Mouse (Mus musculus): ENCODE measurements around the gene Rheb.
"Not testable (repeated sequence)": the region's sequence is repeated elsewhere in the genome, so short reads cannot be mapped to it uniquely, and the experiment has no call there.

The Rheb gene

DNA sequence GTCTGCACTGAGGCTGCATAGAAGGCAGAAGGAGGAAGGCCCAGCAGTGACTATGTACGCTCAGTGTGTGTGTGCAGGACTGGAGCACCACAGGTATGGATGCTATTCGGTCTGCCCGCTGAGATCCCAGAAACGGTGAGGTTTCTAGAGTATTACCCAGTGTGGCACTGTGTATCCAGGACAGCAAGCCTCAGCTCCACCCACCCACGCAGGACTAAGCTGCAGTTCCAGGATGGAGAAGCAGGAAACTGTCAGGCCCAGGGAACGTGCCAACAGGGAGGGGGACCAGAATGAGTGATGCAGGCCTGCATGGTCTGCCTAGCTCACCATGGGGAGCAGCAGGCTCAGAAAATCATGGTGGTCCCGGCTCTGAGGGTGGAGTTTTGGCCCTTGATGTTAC is 49.5 kb downstream of the Rheb start:
- no peak for DNase-seq (ENCODE audit: low read depth, low spot score)

DNA sequence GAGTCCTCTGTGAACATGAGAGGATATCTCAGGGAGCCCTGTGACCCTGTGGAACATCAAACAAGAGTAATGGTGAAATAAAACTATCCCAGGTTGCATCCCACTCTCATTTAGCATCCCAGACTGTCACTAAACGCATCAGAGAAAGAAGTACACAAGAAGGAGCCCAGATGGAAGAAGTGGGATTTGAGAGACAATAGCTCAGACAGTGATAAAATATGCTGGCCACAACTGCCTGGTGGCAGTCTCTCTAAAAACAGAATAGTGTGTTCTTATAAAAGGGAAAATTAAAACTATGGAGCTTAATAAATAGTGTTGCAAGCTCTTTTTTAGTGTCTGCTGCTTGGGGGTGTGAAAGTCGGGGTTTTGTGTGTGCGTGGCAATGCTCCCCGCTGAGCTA is 59.5 kb downstream of the Rheb start:
- no peak for DNase-seq (ENCODE audit: low read depth, low spot score)

DNA sequence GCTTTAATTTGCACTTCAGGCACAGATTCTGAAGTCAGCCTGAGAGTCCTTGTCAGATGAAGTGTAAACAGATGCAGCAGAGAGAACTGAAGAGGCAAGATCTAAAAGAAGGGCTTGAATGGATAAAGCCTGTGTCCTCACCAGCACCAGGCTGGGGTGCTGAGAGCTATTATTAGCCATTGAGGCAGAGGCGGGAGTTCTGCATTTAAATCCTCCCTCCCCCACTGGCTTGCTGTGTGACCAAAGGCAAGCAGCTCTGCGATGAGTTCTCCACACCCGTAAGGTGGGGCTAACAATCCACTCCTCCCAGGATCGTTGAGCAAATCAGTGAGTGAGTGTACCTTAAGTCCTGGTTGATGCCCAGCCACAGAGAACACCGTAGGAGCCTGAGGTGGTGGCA is 61.4 kb downstream of the Rheb start:
- peak; percentile 64 for DNase-seq (ENCODE audit: low read depth, low spot score)

DNA sequence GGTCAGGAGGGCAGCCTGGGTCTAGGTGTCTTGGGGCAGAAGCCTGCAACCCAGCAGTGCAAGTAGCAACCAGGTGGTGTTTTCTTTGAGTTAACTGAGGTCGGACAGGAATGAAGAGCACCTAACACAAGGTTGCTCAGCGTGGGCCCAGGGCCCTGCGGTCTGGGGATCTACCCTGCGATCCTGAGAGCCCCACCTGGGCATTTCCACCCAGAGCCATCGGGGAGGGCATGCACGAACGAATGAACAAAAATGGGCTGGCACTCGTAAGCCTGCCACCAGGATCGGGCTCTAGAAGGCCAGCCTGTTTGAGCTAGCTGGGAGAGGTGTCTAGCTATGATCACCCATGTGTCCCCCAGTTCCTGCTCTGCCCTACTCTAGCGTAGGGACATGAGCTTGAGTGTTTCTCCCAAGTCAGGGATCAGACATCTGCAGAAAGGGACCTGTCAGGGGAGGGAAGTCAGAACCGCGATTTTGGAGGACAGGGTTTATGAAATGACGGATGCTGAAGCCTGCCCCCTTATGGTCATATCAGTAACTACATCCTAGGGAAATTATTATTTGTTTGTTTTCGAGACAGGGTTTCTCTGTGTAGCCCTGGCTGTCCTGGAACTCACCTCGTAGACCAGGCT is 62.4 kb downstream of the Rheb start:
- peak; percentile 54 for DNase-seq (ENCODE audit: low read depth, low spot score)

DNA sequence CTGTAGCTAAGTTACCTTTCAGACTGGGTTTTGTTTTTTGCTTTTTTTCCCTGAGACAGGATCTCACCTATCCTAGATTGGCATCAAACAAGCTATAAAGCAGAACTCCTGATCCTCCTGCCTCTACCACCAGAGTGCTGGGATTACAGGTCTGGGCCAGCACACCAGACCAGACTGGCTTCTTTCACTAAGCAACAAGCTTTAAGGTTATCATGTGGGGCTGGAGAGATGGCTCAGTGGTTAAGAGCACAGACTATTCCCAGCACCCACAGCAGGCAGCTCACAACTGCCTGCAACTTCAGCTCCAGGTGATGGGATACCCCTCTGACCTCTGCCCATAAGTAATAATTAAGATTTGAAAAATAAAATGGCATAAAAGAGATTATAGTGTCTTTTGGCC is 63.1 kb downstream of the Rheb start:
- DNase-seq (ENCODE audit: low read depth, low spot score): no peak

DNA sequence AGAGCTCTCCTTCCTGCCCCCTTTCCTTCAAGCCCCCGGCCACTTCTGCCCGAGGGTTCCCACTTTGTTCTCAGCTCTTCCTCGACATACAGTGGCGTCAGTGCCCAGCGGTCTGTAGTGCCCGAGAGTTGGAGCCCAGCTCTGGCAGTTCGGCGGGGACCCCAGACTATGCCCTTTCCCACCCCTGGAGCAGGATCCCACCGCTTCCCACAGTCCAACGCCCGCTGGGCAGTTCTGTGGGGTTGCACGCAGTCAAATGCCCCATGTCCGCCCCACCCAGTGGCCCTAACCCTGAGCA is 63.6 kb downstream of the Rheb start:
- DNase-seq (ENCODE audit: low read depth, low spot score): no peak

DNA sequence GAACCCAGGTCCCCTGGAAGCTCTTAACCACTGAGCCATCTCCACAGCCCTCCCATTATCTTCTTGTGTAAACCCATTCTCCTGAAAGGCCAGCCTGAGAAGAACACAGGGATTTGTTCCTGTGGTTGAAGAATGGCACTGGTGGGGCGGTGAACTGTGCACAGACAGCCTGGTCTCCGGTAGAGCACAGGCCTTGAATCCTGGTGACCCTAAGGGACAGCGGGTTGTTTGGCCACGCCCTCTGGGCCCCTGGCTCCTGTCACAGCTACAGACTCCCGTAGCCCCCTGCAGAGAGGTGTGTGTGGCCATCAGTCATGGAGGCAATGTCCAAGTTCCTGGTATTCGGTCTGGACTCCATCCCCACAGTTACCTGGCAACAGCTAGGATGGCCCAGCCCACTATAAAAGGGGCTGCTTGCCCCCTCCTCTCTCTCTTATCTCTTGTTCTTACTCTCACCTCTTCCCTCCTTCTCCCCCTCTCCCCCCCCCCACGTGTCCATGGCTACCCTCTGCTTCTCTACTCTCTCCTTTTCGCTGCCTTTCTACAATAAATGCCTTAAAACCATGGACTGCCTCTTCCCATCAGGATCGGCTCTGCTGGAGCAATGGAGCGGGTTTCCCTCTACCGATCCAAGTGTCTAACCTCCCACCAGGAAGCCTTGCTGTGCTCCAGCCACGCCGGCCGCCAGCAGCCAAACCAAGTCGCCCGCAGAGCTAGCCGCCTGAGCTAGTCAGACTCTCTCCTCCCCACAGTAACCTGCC is 64.2 kb downstream of the Rheb start:
- peak; percentile 51 for DNase-seq (ENCODE audit: low read depth, low spot score)

DNA sequence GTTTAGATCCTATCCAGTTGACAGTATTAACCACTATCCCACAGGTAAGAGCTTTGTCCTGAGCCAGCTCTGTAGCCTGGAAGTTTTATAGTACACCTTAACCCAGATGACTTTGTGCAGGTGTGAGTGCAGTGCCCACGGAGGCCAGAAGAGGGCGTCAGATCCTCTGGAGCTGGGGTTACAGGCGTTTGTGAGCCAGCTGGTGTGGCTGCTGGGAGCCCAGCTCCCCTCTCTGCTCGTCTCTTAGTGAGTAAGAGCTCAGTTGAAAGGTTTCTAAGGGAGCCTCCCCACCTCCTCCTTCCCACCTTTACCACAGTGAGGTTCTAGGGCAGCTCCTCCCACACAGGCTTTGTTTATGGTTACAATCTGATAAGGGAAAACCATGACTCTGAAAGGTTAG is 65.7 kb downstream of the Rheb start:
- DNase-seq (ENCODE audit: low read depth, low spot score): no peak

DNA sequence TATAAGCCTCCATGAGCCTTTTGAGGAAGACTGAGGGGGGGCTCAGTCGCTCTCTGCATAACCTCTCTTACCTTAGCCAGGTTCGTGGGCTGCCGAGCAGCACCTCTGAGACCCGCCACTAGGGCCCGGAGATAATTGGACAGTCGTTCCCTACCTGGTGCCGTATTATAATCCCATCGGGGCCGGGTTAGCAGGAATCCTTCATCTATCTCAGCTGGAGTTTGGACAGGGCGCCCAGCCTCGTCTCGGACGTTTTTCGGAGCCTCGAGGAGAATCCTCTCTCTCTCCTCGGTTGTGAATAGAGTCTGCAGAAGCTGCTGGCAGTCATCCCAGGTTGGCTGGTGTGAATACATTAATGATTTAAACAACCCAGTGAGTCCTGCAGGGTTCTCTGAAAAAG is 67.9 kb downstream of the Rheb start:
- not testable (repeated sequence) for DNase-seq (ENCODE audit: low read depth, low spot score)

DNA sequence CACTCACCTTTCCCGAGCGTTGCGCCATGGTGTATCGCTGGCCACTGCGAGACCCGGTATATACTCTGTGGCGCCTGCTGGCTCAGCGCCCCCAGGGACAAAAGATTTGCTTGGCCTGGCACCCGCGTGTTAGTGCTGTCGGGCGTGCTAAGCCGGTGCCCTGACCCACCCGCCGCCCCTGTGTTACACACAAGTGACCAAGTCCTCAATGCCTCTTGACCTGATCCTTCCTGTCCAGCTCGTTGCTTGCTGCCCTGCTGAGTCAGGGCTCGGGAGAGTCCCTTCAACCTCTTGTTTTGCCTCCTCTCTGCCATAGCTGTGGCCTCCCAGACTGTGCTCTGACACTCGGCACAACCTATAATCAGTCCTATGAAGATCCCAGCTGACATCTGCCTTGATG is 84.6 kb downstream of the Rheb start, which contains the start of gene Crygn:
Gene Crygn (minus strand): TSS at position 193 of the 400 bp plus-strand sequence.
- peak; percentile 52 for DNase-seq (ENCODE audit: low read depth, low spot score)

DNA sequence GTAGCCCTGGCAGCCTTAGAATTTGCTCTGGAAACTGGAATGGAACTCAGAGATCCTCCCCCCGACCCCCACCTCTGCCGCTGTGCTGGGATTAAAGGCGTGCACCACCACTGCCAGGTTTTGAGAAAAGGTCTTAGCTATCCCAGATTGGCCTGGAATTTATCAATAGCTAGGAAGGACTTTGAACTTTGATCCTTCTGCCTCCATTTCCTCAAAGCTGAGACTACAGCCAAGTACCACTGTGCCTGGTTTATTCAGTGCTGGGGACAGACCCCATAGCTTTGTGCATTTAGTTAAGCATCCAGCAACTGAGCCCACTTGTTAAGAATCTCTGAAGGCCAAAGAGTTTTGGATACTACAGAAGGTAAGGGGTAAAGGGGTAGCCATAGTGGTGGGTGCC is 85.5 kb downstream of the Rheb start:
- DNase-seq (ENCODE audit: low read depth, low spot score): no peak
